Mouse (Mus musculus): Measurements from ENCODE around the gene Cdh11.

GRCm38 (mm10) chr8:102780899-102781298 lies 4.5 kb downstream of the Cdh11 start:
- TF ChIP-seq GATA1 (IDR thresholded peaks at IDR 0.05; ENCODE audit: borderline replicate concordance, low read length): no peak
- TF ChIP-seq FLI1 (IDR thresholded peaks at IDR 0.05; ENCODE audit: low read length): no peak
